Mouse (Mus musculus): ENCODE results near the gene Car3. TPM values are rescaled to one million over a fixed set of nuclear protein-coding genes. Genes with fewer than 3 reads are reported as not detected.

The Car3 gene
- polyA plus RNA-seq, 1 experiment from 2014 or later, result 27.4 TPM

- Histone ChIP-seq H3K4me3 (no peak overlapping the region), H3K4me1 (replicated peaks) (no peaks in the 10 kb centered on the region), H3K4me2 (no peak overlapping the region), H3K27ac (ENCODE audit: poor library complexity, severe bottlenecking) (no peak overlapping the region), H3K9ac (no peak overlapping the region), H3K27me3 (replicated peaks) (no peaks in the 10 kb centered on the region), H3K9me3 (replicated peaks) (no peaks in the 10 kb centered on the region), H3K36me3 (no peaks in the 10 kb centered on the region)
- WGBS, result 75% methylated on average over 4 of the region's 4 CpGs
- no peak for ATAC-seq (ENCODE audit: insufficient number of reproducible peaks, low FRiP score)
These were observed 50.5 kb downstream of the Car3 start for GRCm38 (mm10) chr3:14913774-14914173.

DNA sequence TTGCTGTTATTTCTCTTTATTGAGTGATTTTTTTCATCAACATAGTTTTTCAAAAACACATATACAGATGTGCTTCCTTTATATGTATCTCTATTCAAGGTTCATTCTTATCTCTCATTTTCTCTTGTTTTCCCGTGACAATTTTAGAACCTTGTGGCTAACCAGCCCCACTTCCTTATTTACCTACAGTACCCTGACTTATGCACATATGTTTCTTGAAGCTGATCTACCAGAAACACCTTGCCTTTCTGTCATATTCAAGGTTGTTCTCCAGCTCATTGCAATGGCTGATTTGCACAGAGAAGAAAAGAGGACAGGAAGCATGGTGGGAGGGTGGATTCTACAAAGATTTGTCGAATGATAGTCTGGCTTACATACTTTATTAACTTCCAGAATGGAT, 52.0 kb downstream of the Car3 start:
- WGBS, result 80% methylated on average over 2 of the region's 2 CpGs

DNA sequence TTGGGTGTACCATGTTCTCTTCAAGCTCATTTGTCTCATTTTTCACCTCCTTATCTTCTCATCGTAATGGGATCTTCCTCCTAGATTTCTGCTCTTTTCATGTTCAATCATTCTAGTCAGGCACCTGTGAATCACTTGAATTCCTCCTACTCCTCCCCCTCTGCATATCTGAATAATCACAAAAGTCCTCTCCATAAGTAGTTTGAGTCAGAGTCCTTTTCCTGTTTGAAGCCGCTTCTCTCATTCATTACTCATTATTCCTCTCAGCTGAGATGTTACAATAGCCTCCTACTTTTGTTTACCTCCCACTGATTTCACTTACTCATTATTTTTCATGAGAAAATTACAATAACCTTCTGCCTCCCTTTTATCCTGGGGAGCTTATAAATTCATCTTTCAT, 53.9 kb downstream of the Car3 start:
- H3K9ac ChIP-seq, result no peak overlapping the region
- H3K4me3 ChIP-seq, result no peak overlapping the region
- no peak for ATAC-seq (ENCODE audit: insufficient number of reproducible peaks, low FRiP score)
- no peak overlapping the region for H3K27ac ChIP-seq (ENCODE audit: poor library complexity, severe bottlenecking)
- H3K27me3 ChIP-seq (replicated peaks), result no peaks in the 10 kb centered on the region
- H3K9me3 ChIP-seq (replicated peaks), result no peaks in the 10 kb centered on the region
- H3K4me1 ChIP-seq (replicated peaks), result no peaks in the 10 kb centered on the region
- H3K4me2 ChIP-seq, result no peak overlapping the region
- WGBS, result 73% methylated on average over 2 of the region's 2 CpGs
- no peaks in the 10 kb centered on the region for H3K36me3 ChIP-seq

More for the DNA sequence above, 52.0 kb downstream of the Car3 start:
- Histone ChIP-seq H3K9ac (no peak overlapping the region), H3K36me3 (no peaks in the 10 kb centered on the region), H3K27me3 (replicated peaks) (no peaks in the 10 kb centered on the region), H3K4me1 (replicated peaks) (no peaks in the 10 kb centered on the region), H3K9me3 (replicated peaks) (no peaks in the 10 kb centered on the region), H3K27ac (ENCODE audit: poor library complexity, severe bottlenecking) (no peak overlapping the region), H3K4me2 (no peak overlapping the region), H3K4me3 (no peak overlapping the region)
- no peak for ATAC-seq (ENCODE audit: insufficient number of reproducible peaks, low FRiP score)

Other genes starting within 250 kb of the Car3 start
- gene Car13, start 221.8 kb upstream of the Car3 start, polyA plus RNA-seq (2016; fragmentation: Nextera tagmentation; extraction: Ambion mirVana), result 3.7 and 3.9 TPM in 2 replicates
- gene Car1, start 55.1 kb upstream of the Car3 start, polyA plus RNA-seq (2016; fragmentation: Nextera tagmentation; extraction: Ambion mirVana), result 0.41 and 0.47 TPM in 2 replicates
- 180 and 196 TPM in 2 replicates for gene Car2, start 22.8 kb downstream of the Car3 start, polyA plus RNA-seq (2016; fragmentation: Nextera tagmentation; extraction: Ambion mirVana)